Mouse (Mus musculus) intestine, embryonic 15.5 days (tissue): Measurements from ENCODE around the gene Hist2h3c1. TPM values are rescaled to one million over a fixed set of nuclear protein-coding genes. Genes with fewer than 3 reads are reported as not detected.
"Not testable (repeated sequence)": the region's sequence is repeated elsewhere in the genome, so short reads cannot be mapped to it uniquely, and the experiment has no call there.

Source experiments
- ATAC-seq: fragments of 200-750 bp; cut with Nextera tagmentation; 2 replicates; pipeline ENCODE4 v1.8.0; 2017; ENCODE audit warnings: moderate TSS enrichment, moderate library complexity
- H3K27ac ChIP-seq: fragments of 300-500 bp; sonication (generic); 2 replicates; pipeline ENCODE4 v1.5.1; 2015; ENCODE audit warnings: mild to moderate bottlenecking, inconsistent platforms
- H3K27me3 ChIP-seq: fragments of 300-500 bp; sonication (generic); replicated peaks from 2 replicates; pipeline ENCODE4 v1.6.1; 2015; ENCODE audit warnings: inconsistent platforms
- H3K36me3 ChIP-seq: fragments of 300-500 bp; sonication (generic); 2 replicates; pipeline ENCODE4 v1.6.1; 2015; ENCODE audit warnings: inconsistent platforms
- H3K4me1 ChIP-seq: fragments of 300-500 bp; sonication (generic); replicated peaks from 2 replicates; pipeline ENCODE4 v1.6.1; 2015; ENCODE audit warnings: inconsistent platforms
- H3K4me2 ChIP-seq: fragments of 300-500 bp; sonication (generic); replicated peaks from 2 replicates; pipeline ENCODE4 v1.6.1; 2015; ENCODE audit warnings: mild to moderate bottlenecking, inconsistent platforms
- H3K4me3 ChIP-seq: fragments of 300-500 bp; sonication (generic); replicated peaks from 2 replicates; pipeline ENCODE4 v1.5.1; 2015; ENCODE audit warnings: inconsistent platforms
- H3K9ac ChIP-seq: fragments of 300-500 bp; sonication (generic); 2 replicates; pipeline ENCODE4 v1.6.1; 2015; ENCODE audit warnings: inconsistent platforms
- H3K9me3 ChIP-seq: fragments of 300-500 bp; sonication (generic); 2 replicates; pipeline ENCODE4 v1.6.1; 2016; ENCODE audit warnings: inconsistent platforms
- WGBS: fragments of 180-500 bp; shearing (Covaris S2); methylation state at CpG from one replicate; pipeline ENCODE4 v1.1.7; 2015; 5-methylcytosine and 5-hydroxymethylcytosine counted together
- polyA plus RNA-seq: library from polyadenylated mRNA; unstranded; fragments of >200 nt; fragmentation: Nextera tagmentation; extraction: Ambion mirVana; gene quantifications from 2 replicates; pipeline ENCODE4 v1.2.1, GENCODE M21; 2015

Hist2h3c1 gene
- polyA plus RNA-seq: 1.0 and 1.3 TPM in 2 replicates

DNA sequence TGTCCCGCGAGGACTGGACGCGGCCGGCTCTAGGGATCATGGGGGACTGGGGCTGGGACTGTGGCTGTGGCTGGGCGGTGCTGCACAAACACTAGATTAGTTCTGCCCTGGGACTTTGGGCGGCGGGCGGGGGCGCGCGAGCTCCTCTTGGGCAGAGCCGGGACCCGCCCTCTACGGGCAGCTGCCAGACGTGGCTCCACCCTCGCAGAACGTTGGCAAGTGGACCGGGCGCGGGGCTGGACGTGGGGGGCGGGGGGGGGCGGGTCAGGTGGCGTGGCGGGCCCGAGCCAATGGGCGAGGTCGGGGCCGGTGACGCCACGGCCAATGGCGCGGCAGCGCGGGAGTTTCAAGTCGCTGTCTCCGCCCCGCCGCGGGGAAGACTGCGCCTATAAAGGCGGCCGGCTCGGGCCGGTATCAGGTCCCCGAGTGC is at the start of gene Hist2h3c1:
Gene Hist2h3c1, plus strand, starts transcription at position 259 of the 430 bp plus-strand sequence.
- Histone ChIP-seq H3K4me1 (peaks cover 18% of the 10 kb centered on the region), H3K27ac (peak within 1 kb of the TSS; percentile 60; the same call in 1 of the 2 replicates), H3K9ac (peak within 1 kb of the TSS; percentile 45), H3K4me3 (peak within 1 kb of the TSS; percentile 43), H3K4me2 (peak within 1 kb of the TSS; percentile 56)
- H3K36me3 ChIP-seq, H3K27me3 ChIP-seq, H3K9me3 ChIP-seq: not testable (repeated sequence)
- 0% methylated on average over 13 of the region's 47 CpGs for WGBS
- peak; percentile 93 for ATAC-seq

GRCm38 (mm10) chr3:96197129-96197749 is 49.2 kb upstream of the Hist2h3c1 start:
- H3K9me3 ChIP-seq: no peaks in the 10 kb centered on the region
- no peaks in the 10 kb centered on the region for H3K27me3 ChIP-seq
- WGBS: under 1% methylated on average over 50 of the region's 50 CpGs
- peak overlapping the region; percentile 61 for H3K4me3 ChIP-seq
- H3K4me2 ChIP-seq: peak overlapping the region; percentile 95
- no peaks in the 10 kb centered on the region for H3K36me3 ChIP-seq
- peaks cover 6% of the 10 kb centered on the region for H3K4me1 ChIP-seq
- peak overlapping the region; percentile 82 for H3K9ac ChIP-seq
- H3K27ac ChIP-seq: peak overlapping the region; percentile 90
- peak; percentile 96 for ATAC-seq

GRCm38 (mm10) chr3:96198181-96198580 is 48.3 kb upstream of the Hist2h3c1 start:
- H3K27ac ChIP-seq: peak overlapping the region; percentile 19
- H3K9me3 ChIP-seq: no peaks in the 10 kb centered on the region
- H3K9ac ChIP-seq: peak overlapping the region; percentile 18; the same call in 1 of the 2 replicates
- ATAC-seq: peak; percentile 42
- H3K4me2 ChIP-seq: peak overlapping the region; percentile 95
- H3K4me3 ChIP-seq: peak overlapping the region; percentile 61
- H3K4me1 ChIP-seq: peaks cover 6% of the 10 kb centered on the region
- H3K27me3 ChIP-seq: no peaks in the 10 kb centered on the region
- H3K36me3 ChIP-seq: no peaks in the 10 kb centered on the region
- WGBS: 4% methylated on average over 6 of the region's 6 CpGs

GRCm38 (mm10) chr3:96198601-96199251 is 47.8 kb upstream of the Hist2h3c1 start:
- H3K27ac ChIP-seq, H3K27me3 ChIP-seq, H3K9ac ChIP-seq, ATAC-seq, H3K4me3 ChIP-seq, H3K4me1 ChIP-seq, H3K36me3 ChIP-seq, H3K9me3 ChIP-seq: not testable (repeated sequence)
- 0 out of 2 replicates have a peak overlapping the region, but pooled peaks have one; percentile 95 for H3K4me2 ChIP-seq
- WGBS: 26% methylated on average over 7 of the region's 8 CpGs

GRCm38 (mm10) chr3:96199731-96200130 is 46.8 kb upstream of the Hist2h3c1 start:
- Histone ChIP-seq H3K4me1 (peaks cover 6% of the 10 kb centered on the region), H3K27me3 (no peaks in the 10 kb centered on the region), H3K9me3 (no peaks in the 10 kb centered on the region), H3K4me3 (no peak overlapping the region), H3K4me2 (no peak overlapping the region), H3K9ac (no peak overlapping the region), H3K36me3 (no peaks in the 10 kb centered on the region), H3K27ac (no peak overlapping the region)
- WGBS: 73% methylated on average over 2 of the region's 2 CpGs
- no peak for ATAC-seq

DNA sequence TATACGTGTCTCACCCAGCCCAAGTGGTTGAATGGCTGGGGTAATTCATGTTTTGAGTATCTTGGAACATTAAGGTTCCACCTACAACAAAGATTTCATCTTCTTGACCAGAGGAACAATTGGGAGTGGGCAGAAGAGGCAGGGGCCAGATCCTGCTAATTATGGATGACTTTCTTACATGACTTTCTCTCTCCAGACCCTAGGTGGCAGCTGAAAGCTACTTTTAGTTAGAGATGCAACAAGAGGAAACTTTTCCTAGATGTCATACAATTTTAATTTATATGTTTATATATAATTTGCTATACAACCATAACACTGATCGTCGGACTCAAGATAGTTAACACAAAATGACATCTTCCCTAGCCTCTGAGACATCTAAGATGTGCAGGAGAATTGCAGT is 38.7 kb upstream of the Hist2h3c1 start:
- H3K4me1 ChIP-seq: no peaks in the 10 kb centered on the region
- H3K4me3 ChIP-seq: no peak overlapping the region
- no peak overlapping the region for H3K9ac ChIP-seq
- no peak overlapping the region for H3K27ac ChIP-seq
- no peaks in the 10 kb centered on the region for H3K27me3 ChIP-seq
- no peaks in the 10 kb centered on the region for H3K36me3 ChIP-seq
- ATAC-seq: no peak
- H3K4me2 ChIP-seq: no peak overlapping the region
- 71% methylated on average over 3 of the region's 3 CpGs for WGBS
- no peaks in the 10 kb centered on the region for H3K9me3 ChIP-seq

- H3K27me3 ChIP-seq: no peaks in the 10 kb centered on the region
- WGBS: 24% methylated on average over 15 of the region's 15 CpGs
- H3K9ac ChIP-seq: no peak overlapping the region
- no peaks in the 10 kb centered on the region for H3K36me3 ChIP-seq
- no peak overlapping the region for H3K4me3 ChIP-seq
- H3K4me1 ChIP-seq: no peaks in the 10 kb centered on the region
- no peaks in the 10 kb centered on the region for H3K9me3 ChIP-seq
- ATAC-seq: no peak
- H3K4me2 ChIP-seq: no peak overlapping the region
- no peak overlapping the region for H3K27ac ChIP-seq
These were observed 37.2 kb upstream of the Hist2h3c1 start for GRCm38 (mm10) chr3:96209242-96209641.

GRCm38 (mm10) chr3:96219191-96219641 is 27.3 kb upstream of the Hist2h3c1 start:
- Histone ChIP-seq H3K27me3 (no peaks in the 10 kb centered on the region), H3K4me2 (peak overlapping the region; percentile 83), H3K9ac (peak overlapping the region; percentile 55), H3K27ac (peak overlapping the region; percentile 98), H3K4me3 (peak overlapping the region; percentile 56), H3K9me3 (no peaks in the 10 kb centered on the region), H3K36me3 (no peaks in the 10 kb centered on the region), H3K4me1 (peaks cover 13% of the 10 kb centered on the region; the same call in 1 of the 2 replicates)
- under 1% methylated on average over 12 of the region's 12 CpGs for WGBS
- ATAC-seq: peak; percentile 11

DNA sequence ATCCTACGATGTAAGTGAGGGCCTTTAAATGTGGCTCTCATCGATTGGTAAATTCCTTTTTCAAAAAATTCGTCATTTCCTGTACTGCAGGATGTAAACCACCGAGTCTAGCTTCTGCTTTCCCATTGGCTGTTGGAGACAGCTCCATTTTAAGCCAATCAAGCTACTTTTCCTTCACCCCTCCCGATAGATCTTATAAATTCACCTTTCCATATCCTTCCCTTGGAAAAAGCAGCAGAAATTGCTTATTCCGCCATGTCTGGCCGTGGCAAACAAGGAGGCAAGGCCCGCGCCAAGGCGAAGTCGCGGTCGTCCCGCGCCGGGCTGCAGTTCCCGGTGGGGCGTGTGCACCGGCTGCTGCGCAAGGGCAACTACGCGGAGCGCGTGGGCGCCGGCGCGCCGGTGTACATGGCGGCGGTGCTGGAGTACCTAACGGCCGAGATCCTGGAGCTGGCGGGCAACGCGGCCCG is 26.8 kb upstream of the Hist2h3c1 start, which contains the start of the genes Bola1 and Hist2h2ab:
Gene Bola1, minus strand, starts transcription at position 49 of the 470 bp plus-strand sequence.
Gene Hist2h2ab, plus strand, starts transcription at position 205 of the 470 bp plus-strand sequence.
- Histone ChIP-seq H3K27me3 (no peaks in the 10 kb centered on the region), H3K36me3 (no peaks in the 10 kb centered on the region), H3K4me1 (peaks cover 13% of the 10 kb centered on the region; the same call in 1 of the 2 replicates), H3K9ac (peak within 1 kb of the TSS; percentile 73), H3K4me2 (peak within 1 kb of the TSS; percentile 83), H3K9me3 (no peaks in the 10 kb centered on the region), H3K4me3 (peak within 1 kb of the TSS; percentile 56), H3K27ac (peak within 1 kb of the TSS; percentile 98)
- ATAC-seq: peak; percentile 86
- WGBS: under 1% methylated on average over 37 of the region's 37 CpGs

DNA sequence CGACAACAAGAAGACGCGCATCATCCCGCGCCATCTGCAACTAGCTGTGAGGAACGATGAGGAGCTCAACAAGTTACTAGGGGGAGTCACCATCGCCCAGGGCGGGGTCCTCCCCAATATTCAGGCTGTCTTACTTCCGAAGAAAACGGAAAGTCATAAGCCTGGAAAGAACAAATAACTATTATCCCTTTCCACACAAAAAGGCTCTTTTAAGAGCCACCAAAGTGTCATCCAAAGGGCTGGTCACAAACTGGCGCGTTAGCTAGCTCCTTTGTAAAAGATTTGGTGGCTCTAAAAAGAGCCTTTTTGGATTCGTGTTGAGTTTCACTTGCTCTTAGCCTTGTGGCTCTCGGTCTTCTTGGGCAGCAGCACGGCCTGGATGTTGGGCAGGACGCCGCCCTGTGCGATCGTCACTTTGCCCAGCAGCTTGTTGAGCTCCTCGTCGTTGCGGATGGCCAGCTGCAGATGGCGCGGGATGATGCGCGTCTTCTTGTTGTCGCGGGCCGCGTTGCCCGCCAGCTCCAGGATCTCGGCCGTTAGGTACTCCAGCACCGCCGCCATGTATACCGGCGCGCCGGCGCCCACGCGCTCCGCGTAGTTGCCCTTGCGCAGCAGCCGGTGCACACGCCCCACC is 26.2 kb upstream of the Hist2h3c1 start:
- peak overlapping the region; percentile 73 for H3K9ac ChIP-seq
- H3K27ac ChIP-seq: peak overlapping the region; percentile 98
- H3K27me3 ChIP-seq, H3K9me3 ChIP-seq, H3K36me3 ChIP-seq: not testable (repeated sequence)
- ATAC-seq: peak; percentile 7; the same call in 1 of the 2 replicates
- peaks cover 13% of the 10 kb centered on the region; the same call in 1 of the 2 replicates for H3K4me1 ChIP-seq
- under 1% methylated on average over 37 of the region's 47 CpGs for WGBS
- H3K4me3 ChIP-seq: peak overlapping the region; percentile 56
- H3K4me2 ChIP-seq: peak overlapping the region; percentile 83

- H3K36me3 ChIP-seq: no peaks in the 10 kb centered on the region
- H3K9ac ChIP-seq: peak within 1 kb of the TSS; percentile 73
- peaks cover 11% of the 10 kb centered on the region; the same call in 1 of the 2 replicates for H3K4me1 ChIP-seq
- WGBS: under 1% methylated on average over 43 of the region's 43 CpGs
- peak within 1 kb of the TSS; percentile 98 for H3K27ac ChIP-seq
- peak; percentile 94 for ATAC-seq
- no peaks in the 10 kb centered on the region for H3K27me3 ChIP-seq
- no peaks in the 10 kb centered on the region for H3K9me3 ChIP-seq
- H3K4me3 ChIP-seq: peak within 1 kb of the TSS; percentile 56
- peak within 1 kb of the TSS; percentile 83 for H3K4me2 ChIP-seq
These were observed 25.5 kb upstream of the Hist2h3c1 start, which contains the start of the genes Hist2h2ac and Hist2h2be for GRCm38 (mm10) chr3:96220765-96221639. TSS of gene Hist2h2ac (minus strand) at chr3:96220880. TSS of gene Hist2h2be (plus strand) at chr3:96221119.
